Mouse (Mus musculus): ENCODE results near the gene Tnk2.

GRCm38 (mm10) chr16:32710426-32711070 lies 66.9 kb downstream of the Tnk2 start:
- TF ChIP-seq CTCF (IDR thresholded peaks at IDR 0.05; ENCODE audit: extremely low read depth, insufficient read depth, low read length) (no peak), POLR2A (IDR thresholded peaks at IDR 0.05; ENCODE audit: extremely low read depth, insufficient read depth, low read length) (no peak)

Measured in cortical plate, adult 2 months (tissue).